Comparison of ENCODE assay signal across 8 mouse cellular contexts in the genomic region with DNA sequence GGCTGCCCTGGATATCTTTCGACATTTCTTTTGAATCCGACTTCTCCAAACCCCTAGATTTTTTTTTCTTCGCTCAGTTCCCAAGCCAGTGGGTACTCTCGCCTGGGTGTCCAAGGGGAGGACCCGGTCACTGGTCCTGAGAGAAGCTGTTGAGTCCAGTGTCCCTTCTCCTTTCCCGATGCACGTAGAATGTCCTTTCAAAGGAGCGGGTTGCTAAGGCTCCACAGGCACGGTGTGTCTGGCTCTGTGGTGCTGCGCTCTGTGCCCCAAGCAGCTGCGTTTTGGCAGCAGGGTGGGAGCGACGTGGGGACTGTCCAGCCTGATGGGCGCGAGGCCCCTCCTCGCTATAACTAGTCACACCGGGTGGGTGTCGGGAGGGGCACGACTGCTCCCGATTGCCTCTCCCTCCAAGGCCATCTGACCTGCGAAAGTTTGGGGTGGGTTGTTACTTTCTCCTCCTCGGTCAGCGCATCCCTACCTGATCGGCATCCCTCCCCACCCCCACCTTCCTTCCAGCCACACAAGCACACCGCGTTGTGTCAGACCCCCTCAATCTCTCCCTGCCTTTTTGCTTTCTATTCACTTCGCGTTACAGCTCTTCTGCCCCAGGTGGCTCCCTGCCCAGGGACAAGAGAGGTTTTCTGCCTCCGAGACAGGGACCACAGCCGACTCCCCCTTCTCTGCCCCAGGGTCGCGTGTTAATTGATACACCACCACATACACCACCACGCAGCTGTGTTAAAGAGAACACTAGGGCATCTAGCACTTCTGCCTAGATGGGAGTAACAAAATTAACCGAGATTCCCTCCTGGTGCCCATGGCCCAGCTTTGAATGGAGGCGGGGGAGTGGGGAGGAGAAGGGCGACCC. TPM values are rescaled to one million over a fixed set of nuclear protein-coding genes. Genes with fewer than 3 reads are reported as not detected.
DNase-seq lines count a peak whose midpoint lies in the region; ATAC-seq and TF ChIP-seq lines count a peak whose summit lies in the region.

No protein-coding gene starts in this region.

- H3K9me3 ChIP-seq in lung, embryonic 14.5 days (ENCODE audit: low read depth, low read length), result no peaks in the 10 kb centered on the region
- H3K9me3 ChIP-seq in embryonic facial prominence, embryonic 11.5 days (replicated peaks; ENCODE audit: control insufficient read depth, low read length), result no peaks in the 10 kb centered on the region
- no peaks in the 10 kb centered on the region for H3K9me3 ChIP-seq in heart, embryonic 16.5 days (replicated peaks; ENCODE audit: control insufficient read depth, low read length)
- no peaks in the 10 kb centered on the region for H3K9me3 ChIP-seq in liver, embryonic 11.5 days (ENCODE audit: control insufficient read depth, low read length)
- H3K9me3 ChIP-seq in neural tube, embryonic 15.5 days (replicated peaks), result no peaks in the 10 kb centered on the region

- H3K27ac ChIP-seq in lung, embryonic 14.5 days (ENCODE audit: low read depth), result no peak overlapping the region
- no peak overlapping the region for H3K27ac ChIP-seq in embryonic facial prominence, embryonic 11.5 days (replicated peaks; ENCODE audit: low read depth, low read length)
- H3K27ac ChIP-seq in heart, embryonic 16.5 days (ENCODE audit: low read length), result no peak overlapping the region
- no peak overlapping the region for H3K27ac ChIP-seq in liver, embryonic 11.5 days (ENCODE audit: low read depth, low read length)
- peak overlapping the region; percentile 69 for H3K27ac ChIP-seq in neural tube, embryonic 15.5 days (replicated peaks)

- H3K27me3 ChIP-seq in lung, embryonic 14.5 days (ENCODE audit: insufficient read depth, low read length), result no peaks in the 10 kb centered on the region
- 0 out of 2 replicates have a peak, but pooled peaks cover 4% of the 10 kb centered on the region for H3K27me3 ChIP-seq in embryonic facial prominence, embryonic 11.5 days (ENCODE audit: control insufficient read depth, insufficient read depth, low read length)
- H3K27me3 ChIP-seq in heart, embryonic 16.5 days (ENCODE audit: control insufficient read depth, insufficient read depth, low read length), result peaks cover 6% of the 10 kb centered on the region; the same call in 1 of the 2 replicates
- H3K27me3 ChIP-seq in liver, embryonic 11.5 days (replicated peaks; ENCODE audit: control insufficient read depth, insufficient read depth, low read length), result peaks cover 40% of the 10 kb centered on the region
- peaks cover 5% of the 10 kb centered on the region; the same call in 1 of the 2 replicates for H3K27me3 ChIP-seq in neural tube, embryonic 15.5 days (replicated peaks)

- ATAC-seq in lung, embryonic 14.5 days (ENCODE audit: insufficient read depth), result peak; percentile 64
- peak; percentile 48; the same call in 1 of the 2 replicates for ATAC-seq in embryonic facial prominence, embryonic 11.5 days (replicated peaks; ENCODE audit: insufficient number of reproducible peaks, low FRiP score, low TSS enrichment, low read depth)
- ATAC-seq in heart, embryonic 16.5 days (replicated peaks; ENCODE audit: extremely low read depth, insufficient read depth, low FRiP score), result peak; percentile 20; the same call in 1 of the 2 replicates
- ATAC-seq in liver, embryonic 11.5 days (replicated peaks; ENCODE audit: low FRiP score), result 0 out of 2 replicates have a peak, but pooled peaks have one; percentile 13
- peak; percentile 66 for ATAC-seq in neural tube, embryonic 15.5 days (ENCODE audit: low FRiP score)

- no peak for TF ChIP-seq CTCF in lung, embryonic 14.5 days (IDR thresholded peaks at IDR 0.05; ENCODE audit: low read depth)

- H3K4me2 ChIP-seq in lung, embryonic 14.5 days, result peak overlapping the region; percentile 93
- H3K4me2 ChIP-seq in embryonic facial prominence, embryonic 11.5 days (ENCODE audit: low read depth, low read length), result peak overlapping the region; percentile 99
- H3K4me2 ChIP-seq in heart, embryonic 16.5 days (ENCODE audit: low read depth, low read length), result peak overlapping the region; percentile 94
- H3K4me2 ChIP-seq in liver, embryonic 11.5 days, result peak overlapping the region; percentile 69
- H3K4me2 ChIP-seq in neural tube, embryonic 15.5 days, result peak overlapping the region; percentile 90

- 5% methylated on average over 36 of the region's 36 CpGs for WGBS in lung, embryonic 14.5 days
- 2% methylated on average over 36 of the region's 36 CpGs for WGBS in embryonic facial prominence, embryonic 11.5 days
- 8% methylated on average over 36 of the region's 36 CpGs for WGBS in heart, embryonic 16.5 days
- WGBS in liver, embryonic 11.5 days, result 3% methylated on average over 36 of the region's 36 CpGs
- WGBS in neural tube, embryonic 15.5 days, result 2% methylated on average over 36 of the region's 36 CpGs

- peak overlapping the region; percentile 71 for H3K4me3 ChIP-seq in lung, embryonic 14.5 days (ENCODE audit: low read depth, low read length)
- H3K4me3 ChIP-seq in embryonic facial prominence, embryonic 11.5 days (ENCODE audit: low read depth, low read length), result peak overlapping the region; percentile 67
- H3K4me3 ChIP-seq in heart, embryonic 16.5 days (ENCODE audit: low read length), result peak overlapping the region; percentile 84
- peak overlapping the region; percentile 58 for H3K4me3 ChIP-seq in liver, embryonic 11.5 days (ENCODE audit: low read depth, low read length)
- peak overlapping the region; percentile 71 for H3K4me3 ChIP-seq in neural tube, embryonic 15.5 days (replicated peaks)

- peak overlapping the region; percentile 64 for H3K9ac ChIP-seq in lung, embryonic 14.5 days
- H3K9ac ChIP-seq in embryonic facial prominence, embryonic 11.5 days (replicated peaks; ENCODE audit: low read length), result peak overlapping the region; percentile 60
- peak overlapping the region; percentile 79 for H3K9ac ChIP-seq in heart, embryonic 16.5 days (ENCODE audit: low read length)
- H3K9ac ChIP-seq in liver, embryonic 11.5 days (ENCODE audit: low read depth, low read length), result no peak overlapping the region
- H3K9ac ChIP-seq in neural tube, embryonic 15.5 days (replicated peaks), result peak overlapping the region; percentile 73

- H3K36me3 ChIP-seq in lung, embryonic 14.5 days (ENCODE audit: insufficient read depth), result no peaks in the 10 kb centered on the region
- no peaks in the 10 kb centered on the region for H3K36me3 ChIP-seq in embryonic facial prominence, embryonic 11.5 days (replicated peaks; ENCODE audit: control insufficient read depth, insufficient read depth, low read depth, low read length)
- H3K36me3 ChIP-seq in heart, embryonic 16.5 days (ENCODE audit: control insufficient read depth, insufficient read depth), result no peaks in the 10 kb centered on the region
- H3K36me3 ChIP-seq in liver, embryonic 11.5 days (ENCODE audit: control insufficient read depth, insufficient read depth, low read length), result no peaks in the 10 kb centered on the region
- H3K36me3 ChIP-seq in neural tube, embryonic 15.5 days, result no peaks in the 10 kb centered on the region

- no peaks in the 10 kb centered on the region for H3K4me1 ChIP-seq in lung, embryonic 14.5 days (ENCODE audit: insufficient read depth)
- no peaks in the 10 kb centered on the region for H3K4me1 ChIP-seq in embryonic facial prominence, embryonic 11.5 days (ENCODE audit: control insufficient read depth, insufficient read depth, low read length)
- H3K4me1 ChIP-seq in heart, embryonic 16.5 days (ENCODE audit: control insufficient read depth, insufficient read depth, low read length), result peaks cover 14% of the 10 kb centered on the region
- H3K4me1 ChIP-seq in liver, embryonic 11.5 days (replicated peaks; ENCODE audit: control insufficient read depth, insufficient read depth, low read length), result peaks cover 4% of the 10 kb centered on the region
- H3K4me1 ChIP-seq in neural tube, embryonic 15.5 days, result peaks cover 30% of the 10 kb centered on the region

- peak; percentile 56 for DNase-seq in lung, embryonic 14.5 days
- DNase-seq in lung, postnatal 36 days, result no peak
- peak; percentile 39 for DNase-seq in embryonic facial prominence, embryonic 11.5 days (ENCODE audit: low spot score)
- peak; percentile 62 for DNase-seq in liver, embryonic 11.5 days (ENCODE audit: low spot score)
- DNase-seq in thymus, postnatal 14 days, result no peak
- DNase-seq in spleen, postnatal 10 days (ENCODE audit: low spot score in 2 of 2), result no peak

RNA-seq across cellular contexts. Expression of gene Samd5, which starts 0.8 kb away (rescaled TPM):
- 14.4 and 15.3 TPM in 2 replicates for polyA plus RNA-seq in lung, embryonic 14.5 days (2014; fragmentation: Nextera tagmentation; extraction: Ambion mirVana)
- 5.9 and 7.8 TPM in 2 replicates for polyA plus RNA-seq in embryonic facial prominence, embryonic 11.5 days (2014; fragmentation: Nextera tagmentation; extraction: Ambion mirVana)
- 2.3 and 4.3 TPM in 2 replicates for polyA plus RNA-seq in heart, embryonic 16.5 days (2015; fragmentation: Nextera tagmentation; extraction: Ambion mirVana)
- polyA plus RNA-seq in liver, embryonic 11.5 days (2014; fragmentation: Nextera tagmentation; extraction: Ambion mirVana), result 3.3 and 4.6 TPM in 2 replicates
- polyA plus RNA-seq in neural tube, embryonic 15.5 days (2015; fragmentation: Nextera tagmentation; extraction: Ambion mirVana), result 4.9 and 6.7 TPM in 2 replicates

Comparison
In these comparisons a context has a peak if more than half of its experiments do, and no peak if none do; other contexts are left out.
1. DNase-seq: peak in lung, embryonic 14.5 days (single experiment), embryonic facial prominence, embryonic 11.5 days (single experiment) and liver, embryonic 11.5 days (single experiment); none in lung, postnatal 36 days (single experiment), thymus, postnatal 14 days (single experiment) and spleen, postnatal 10 days (0 of 2).
2. ATAC-seq: peak in every context shown above with its lines; median percentile 66 in neural tube, embryonic 15.5 days; 64 in lung, embryonic 14.5 days; 48 in embryonic facial prominence, embryonic 11.5 days; 20 in heart, embryonic 16.5 days; 13 in liver, embryonic 11.5 days.
3. Peak in every context shown above with its lines, with median percentiles within 50 percentile points of each other: H3K4me2 ChIP-seq and H3K4me3 ChIP-seq.